Mouse (Mus musculus) kidney, postnatal 0 days (tissue): ENCODE data around the gene Cpd. TPM values are rescaled to one million over a fixed set of nuclear protein-coding genes. Genes with fewer than 3 reads are reported as not detected.

ENCODE experiments used
- ATAC-seq: fragments of 200-750 bp; cut with Nextera tagmentation; replicated peaks from 2 replicates; pipeline ENCODE4 v1.8.0; 2017; ENCODE audit warnings: low read depth, moderate number of reproducible peaks, moderate TSS enrichment, moderate library complexity; ENCODE audit not compliant: low FRiP score
- DNase-seq: peaks from one replicate; pipeline ENCODE4 v3.0.0-alpha.2; 2016; ENCODE audit warnings: low spot score
- H3K27ac ChIP-seq: fragments of 300-500 bp; sonication (generic); 2 replicates; pipeline ENCODE4 v1.5.1; 2014; ENCODE audit warnings: mild to moderate bottlenecking
- H3K27me3 ChIP-seq: fragments of 300-500 bp; sonication (generic); 2 replicates; pipeline ENCODE4 v1.6.1; 2014; ENCODE audit warnings: low read length, mixed read lengths; ENCODE audit not compliant: insufficient read depth
- H3K36me3 ChIP-seq: fragments of 300-500 bp; sonication (generic); 2 replicates; pipeline ENCODE4 v1.6.1; 2014; ENCODE audit warnings: low read length, mixed read lengths; ENCODE audit not compliant: insufficient read depth
- H3K4me1 ChIP-seq: fragments of 300-500 bp; sonication (generic); replicated peaks from 2 replicates; pipeline ENCODE4 v1.6.1; 2014; ENCODE audit warnings: antibody characterized with exemption, low read length, mixed read lengths; ENCODE audit not compliant: insufficient read depth
- H3K4me2 ChIP-seq: fragments of 300-500 bp; sonication (generic); 2 replicates; pipeline ENCODE4 v1.6.1; 2014; ENCODE audit warnings: mild to moderate bottlenecking, low read length, moderate library complexity, mixed read lengths
- H3K4me3 ChIP-seq: fragments of 300-500 bp; sonication (generic); replicated peaks from 2 replicates; pipeline ENCODE4 v1.5.1; 2014; ENCODE audit warnings: low read depth, low read length
- H3K9ac ChIP-seq: fragments of 300-500 bp; sonication (generic); 2 replicates; pipeline ENCODE4 v1.6.1; 2014; ENCODE audit warnings: low read depth, low read length
- H3K9me3 ChIP-seq: fragments of 300-500 bp; sonication (generic); replicated peaks from 2 replicates; pipeline ENCODE4 v1.6.1; 2016; ENCODE audit warnings: low read length, inconsistent platforms, mixed read lengths
- CTCF ChIP-seq: IDR thresholded peaks from 2 replicates; pipeline ENCODE4 v1.5.1; 2016; ENCODE audit warnings: antibody characterized with exemption, low read depth, mild to moderate bottlenecking, moderate library complexity
- WGBS: fragments of 180-500 bp; shearing (Covaris S2); extraction: QIAGEN DNeasy Blood & Tissue Kit; methylation state at CpG from one replicate; pipeline ENCODE4 v1.1.7; 2014; 5-methylcytosine and 5-hydroxymethylcytosine counted together
- polyA plus RNA-seq: library from polyadenylated mRNA; unstranded; fragments of >200 nt; fragmentation: Nextera tagmentation; extraction: Ambion mirVana; gene quantifications from 2 replicates; pipeline ENCODE4 v1.2.1, GENCODE M21; 2015

The Cpd gene
- polyA plus RNA-seq, 1 experiment from 2014 or later = 20.4 TPM

- no peak overlapping the region for H3K9ac ChIP-seq
- H3K9me3 ChIP-seq = no peaks in the 10 kb centered on the region
- H3K27me3 ChIP-seq = no peaks in the 10 kb centered on the region
- no peak overlapping the region for H3K27ac ChIP-seq
- ATAC-seq (no peak), DNase-seq (no peak)
- no peaks in the 10 kb centered on the region for H3K36me3 ChIP-seq
- WGBS = 79% methylated on average over 3 of the region's 3 CpGs
- no peak overlapping the region for H3K4me2 ChIP-seq
- H3K4me3 ChIP-seq = no peak overlapping the region
- H3K4me1 ChIP-seq = no peaks in the 10 kb centered on the region
- no peak for TF ChIP-seq CTCF
These were observed 14.4 kb upstream of the Cpd start for GRCm38 (mm10) chr11:76861185-76861584.

- no peak for ATAC-seq
- 0 out of 2 replicates have a peak, but pooled peaks cover 3% of the 10 kb centered on the region for H3K4me1 ChIP-seq
- no peaks in the 10 kb centered on the region for H3K27me3 ChIP-seq
- H3K36me3 ChIP-seq = no peaks in the 10 kb centered on the region
- H3K27ac ChIP-seq = no peak overlapping the region
- DNase-seq = no peak
- no peak overlapping the region for H3K4me3 ChIP-seq
- H3K9ac ChIP-seq = no peak overlapping the region
- no peak overlapping the region for H3K4me2 ChIP-seq
- TF ChIP-seq CTCF = no peak
- 73% methylated on average over 5 of the region's 5 CpGs for WGBS
- H3K9me3 ChIP-seq = no peaks in the 10 kb centered on the region
These were observed 12.4 kb upstream of the Cpd start for GRCm38 (mm10) chr11:76859261-76859660.

- WGBS = 41% methylated on average over 5 of the region's 5 CpGs
- no peak for TF ChIP-seq CTCF
- ATAC-seq = no peak
These were observed 12.0 kb upstream of the Cpd start for GRCm38 (mm10) chr11:76858781-76859180.

GRCm38 (mm10) chr11:76857111-76857510 lies 10.3 kb upstream of the Cpd start:
- DNase-seq (no peak), ATAC-seq (no peak)
- Histone ChIP-seq H3K9ac (no peak overlapping the region), H3K27ac (no peak overlapping the region), H3K27me3 (no peaks in the 10 kb centered on the region), H3K9me3 (no peaks in the 10 kb centered on the region), H3K4me3 (no peak overlapping the region), H3K4me1 (0 out of 2 replicates have a peak, but pooled peaks cover 3% of the 10 kb centered on the region), H3K4me2 (no peak overlapping the region), H3K36me3 (no peaks in the 10 kb centered on the region)
- TF ChIP-seq CTCF = no peak
- 73% methylated on average over 7 of the region's 7 CpGs for WGBS

More at GRCm38 (mm10) chr11:76858781-76859180, 12.0 kb upstream of the Cpd start:
- Histone ChIP-seq H3K4me3 (no peak overlapping the region), H3K4me2 (no peak overlapping the region), H3K36me3 (no peaks in the 10 kb centered on the region), H3K9ac (no peak overlapping the region), H3K9me3 (no peaks in the 10 kb centered on the region), H3K4me1 (0 out of 2 replicates have a peak, but pooled peaks cover 3% of the 10 kb centered on the region), H3K27ac (no peak overlapping the region), H3K27me3 (no peaks in the 10 kb centered on the region)
- DNase-seq = no peak

GRCm38 (mm10) chr11:76856601-76857000 lies 9.8 kb upstream of the Cpd start:
- Histone ChIP-seq H3K27ac (no peak overlapping the region), H3K9ac (no peak overlapping the region), H3K36me3 (no peaks in the 10 kb centered on the region), H3K9me3 (no peaks in the 10 kb centered on the region), H3K4me2 (no peak overlapping the region), H3K4me3 (no peak overlapping the region), H3K27me3 (no peaks in the 10 kb centered on the region), H3K4me1 (0 out of 2 replicates have a peak, but pooled peaks cover 3% of the 10 kb centered on the region)
- WGBS = 83% methylated on average over 2 of the region's 2 CpGs
- ATAC-seq (no peak), DNase-seq (no peak)
- TF ChIP-seq CTCF = no peak

GRCm38 (mm10) chr11:76854475-76855341 lies 7.9 kb upstream of the Cpd start:
- H3K4me2 ChIP-seq = peak overlapping the region; percentile 40
- H3K27ac ChIP-seq = peak overlapping the region; percentile 75
- H3K4me1 ChIP-seq = 0 out of 2 replicates have a peak, but pooled peaks cover 3% of the 10 kb centered on the region
- H3K36me3 ChIP-seq = no peaks in the 10 kb centered on the region
- no peak overlapping the region for H3K4me3 ChIP-seq
- no peaks in the 10 kb centered on the region for H3K27me3 ChIP-seq
- ATAC-seq (peak; percentile 89), DNase-seq (peak; percentile 92)
- H3K9ac ChIP-seq = no peak overlapping the region
- no peaks in the 10 kb centered on the region for H3K9me3 ChIP-seq
- WGBS = 32% methylated on average over 17 of the region's 17 CpGs
- peak; percentile 12; the same call in 1 of the 2 replicates for TF ChIP-seq CTCF
